Mouse (Mus musculus) heart, embryonic 13.5 days (tissue): Measurements from ENCODE around the gene Chga. TPM values are rescaled to one million over a fixed set of nuclear protein-coding genes. Genes with fewer than 3 reads are reported as not detected.

Source experiments
- ATAC-seq: fragments of 200-750 bp; cut with Nextera tagmentation; 2 replicates; pipeline ENCODE4 v1.8.0; 2017; ENCODE audit warnings: moderate TSS enrichment; ENCODE audit not compliant: insufficient number of reproducible peaks, low FRiP score, low TSS enrichment; ENCODE audit errors: extremely low read depth
- H3K27ac ChIP-seq: fragments of 300-500 bp; sonication (generic); replicated peaks from 2 replicates; pipeline ENCODE4 v1.5.1; 2015; ENCODE audit warnings: moderate library complexity, mild to moderate bottlenecking, inconsistent platforms
- H3K27me3 ChIP-seq: fragments of 300-500 bp; sonication (generic); replicated peaks from 2 replicates; pipeline ENCODE4 v1.6.1; 2015; ENCODE audit warnings: mild to moderate bottlenecking, inconsistent platforms
- H3K36me3 ChIP-seq: fragments of 300-500 bp; sonication (generic); 2 replicates; pipeline ENCODE4 v1.6.1; 2015; ENCODE audit warnings: mild to moderate bottlenecking, inconsistent platforms
- H3K4me1 ChIP-seq: fragments of 300-500 bp; sonication (generic); 2 replicates; pipeline ENCODE4 v1.6.1; 2015; ENCODE audit warnings: inconsistent platforms
- H3K4me2 ChIP-seq: fragments of 300-500 bp; sonication (generic); 2 replicates; pipeline ENCODE4 v1.6.1; 2015; ENCODE audit warnings: inconsistent platforms, mild to moderate bottlenecking, moderate library complexity
- H3K4me3 ChIP-seq: fragments of 300-500 bp; sonication (generic); 2 replicates; pipeline ENCODE4 v1.5.1; 2015; ENCODE audit warnings: moderate library complexity, mild to moderate bottlenecking, inconsistent platforms
- H3K9ac ChIP-seq: fragments of 300-500 bp; sonication (generic); 2 replicates; pipeline ENCODE4 v1.6.1; 2015; ENCODE audit warnings: inconsistent platforms, mild to moderate bottlenecking, moderate library complexity
- H3K9me3 ChIP-seq: fragments of 300-500 bp; sonication (generic); 2 replicates; pipeline ENCODE4 v1.6.1; 2016; ENCODE audit warnings: inconsistent platforms
- WGBS: fragments of 180-500 bp; shearing (Covaris S2); methylation state at CpG from one replicate; pipeline ENCODE4 v1.1.7; 2015; ENCODE audit warnings: mixed read lengths; 5-methylcytosine and 5-hydroxymethylcytosine counted together
- polyA plus RNA-seq: library from polyadenylated mRNA; unstranded; fragments of >200 nt; fragmentation: Nextera tagmentation; extraction: Ambion mirVana; gene quantifications from 2 replicates; pipeline ENCODE4 v1.2.1, GENCODE M21; 2015

Chga gene
- polyA plus RNA-seq, 1 experiment from 2014 or later = 0.84 TPM

DNA sequence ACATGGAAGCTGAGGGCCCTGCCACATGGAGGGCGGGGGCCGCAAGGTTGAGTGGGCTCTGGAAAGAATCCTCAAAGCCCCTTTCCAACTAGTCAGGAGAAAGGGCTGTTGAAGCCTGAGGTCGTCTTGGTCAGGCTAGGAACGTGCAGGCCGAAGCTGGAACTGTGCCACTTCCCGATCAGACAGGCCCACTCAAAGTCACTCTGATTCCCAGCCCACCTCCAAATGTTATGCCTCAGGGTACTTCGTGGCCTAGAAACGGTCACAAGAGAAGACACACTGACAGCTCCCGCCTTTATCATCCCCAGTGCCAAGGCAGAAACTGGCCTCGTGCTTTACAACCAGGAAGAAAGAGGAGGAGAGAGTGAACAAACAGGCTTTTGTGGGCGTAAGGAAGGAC lies 27.7 kb downstream of the Chga start:
- H3K4me3 ChIP-seq = no peak overlapping the region
- ATAC-seq = no peak
- no peak overlapping the region for H3K9ac ChIP-seq
- peaks cover 6% of the 10 kb centered on the region; the same call in 1 of the 2 replicates for H3K36me3 ChIP-seq
- no peak overlapping the region for H3K4me2 ChIP-seq
- WGBS = 71% methylated on average over 11 of the region's 11 CpGs
- H3K27ac ChIP-seq = no peak overlapping the region
- H3K4me1 ChIP-seq = peaks cover 19% of the 10 kb centered on the region; the same call in 1 of the 2 replicates
- H3K27me3 ChIP-seq = no peaks in the 10 kb centered on the region
- no peaks in the 10 kb centered on the region for H3K9me3 ChIP-seq

DNA sequence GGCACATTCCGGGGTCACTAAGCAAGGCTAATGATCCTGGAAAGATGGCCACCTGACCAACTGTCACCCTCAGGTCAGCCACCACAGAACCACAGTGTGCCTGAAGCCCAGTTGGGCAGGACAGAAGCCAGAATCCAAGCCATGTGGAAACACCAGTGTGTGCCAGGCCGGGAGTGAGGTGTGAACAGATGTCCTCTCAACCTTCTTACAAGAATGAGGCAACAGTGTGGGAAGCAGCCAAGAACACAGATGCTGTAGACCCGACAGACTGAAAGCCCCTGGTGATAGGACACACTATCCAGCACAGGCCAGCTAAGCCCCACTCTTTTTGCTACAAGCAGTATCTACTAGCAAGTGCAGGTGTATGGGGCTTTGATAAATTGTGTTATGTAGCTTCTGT lies 30.6 kb downstream of the Chga start:
- Histone ChIP-seq H3K4me3 (no peak overlapping the region), H3K4me2 (no peak overlapping the region), H3K27me3 (no peaks in the 10 kb centered on the region; the same call in 1 of the 2 replicates), H3K4me1 (peaks cover 19% of the 10 kb centered on the region; the same call in 1 of the 2 replicates), H3K9me3 (no peaks in the 10 kb centered on the region), H3K9ac (no peak overlapping the region), H3K36me3 (no peaks in the 10 kb centered on the region), H3K27ac (no peak overlapping the region)
- no peak for ATAC-seq
- 46% methylated on average over 3 of the region's 3 CpGs for WGBS

DNA sequence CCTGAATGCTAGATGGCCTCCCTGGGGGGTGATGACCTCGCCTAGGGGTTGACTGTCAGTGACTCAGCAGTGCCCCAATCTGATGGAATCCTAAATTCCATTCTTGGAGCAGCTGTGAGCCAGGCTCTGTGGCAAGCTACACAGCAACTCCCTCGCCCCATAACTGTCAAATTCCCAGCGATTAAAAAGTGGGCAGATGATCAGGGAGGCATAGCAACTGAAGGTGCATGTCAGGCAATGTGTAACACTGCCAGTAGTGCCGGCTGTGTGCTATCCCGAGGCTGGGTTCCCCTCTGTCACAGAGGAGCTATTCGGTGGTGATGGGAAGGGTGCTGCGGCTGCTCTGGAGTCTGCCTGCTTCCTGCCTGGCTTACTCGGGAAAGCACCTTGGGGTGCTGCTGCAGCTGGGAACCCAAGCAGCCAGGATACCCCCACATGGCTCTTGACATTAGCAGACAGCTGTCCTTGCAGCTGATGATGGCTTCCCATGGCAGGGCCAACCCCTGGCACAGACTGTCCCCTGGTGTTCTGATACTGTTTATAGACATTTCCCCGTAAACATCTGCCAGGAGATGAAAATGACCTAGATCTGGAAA lies 31.6 kb downstream of the Chga start:
- H3K4me1 ChIP-seq = peaks cover 15% of the 10 kb centered on the region; the same call in 1 of the 2 replicates
- no peak overlapping the region for H3K4me2 ChIP-seq
- no peak overlapping the region for H3K4me3 ChIP-seq
- no peaks in the 10 kb centered on the region for H3K36me3 ChIP-seq
- 67% methylated on average over 9 of the region's 9 CpGs for WGBS
- H3K9me3 ChIP-seq = no peaks in the 10 kb centered on the region
- H3K27ac ChIP-seq = no peak overlapping the region
- no peaks in the 10 kb centered on the region; the same call in 1 of the 2 replicates for H3K27me3 ChIP-seq
- no peak for ATAC-seq
- no peak overlapping the region for H3K9ac ChIP-seq

DNA sequence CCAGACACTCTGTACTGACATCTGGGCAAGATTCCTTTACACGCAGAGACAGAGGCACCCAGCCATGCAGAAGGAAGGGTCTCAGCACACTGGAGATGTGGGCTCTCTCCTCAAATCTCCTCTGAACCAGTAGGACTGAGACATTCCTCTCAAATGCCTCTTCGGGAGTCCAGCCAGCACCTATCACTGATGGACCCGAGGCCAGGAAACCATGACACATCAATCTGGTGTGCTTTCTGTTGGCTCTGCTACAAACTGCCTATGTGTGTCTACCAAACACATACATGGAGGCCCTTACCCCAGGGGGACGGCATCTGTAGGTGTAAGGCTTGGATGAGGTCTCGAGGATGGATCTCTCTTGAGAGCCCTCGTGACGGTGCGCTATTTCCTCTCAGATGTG lies 32.3 kb downstream of the Chga start:
- peaks cover 15% of the 10 kb centered on the region; the same call in 1 of the 2 replicates for H3K4me1 ChIP-seq
- no peaks in the 10 kb centered on the region for H3K36me3 ChIP-seq
- H3K27me3 ChIP-seq = no peaks in the 10 kb centered on the region; the same call in 1 of the 2 replicates
- no peak overlapping the region for H3K4me3 ChIP-seq
- 81% methylated on average over 8 of the region's 8 CpGs for WGBS
- no peaks in the 10 kb centered on the region for H3K9me3 ChIP-seq
- ATAC-seq = no peak
- H3K27ac ChIP-seq = no peak overlapping the region
- no peak overlapping the region for H3K9ac ChIP-seq
- H3K4me2 ChIP-seq = no peak overlapping the region

DNA sequence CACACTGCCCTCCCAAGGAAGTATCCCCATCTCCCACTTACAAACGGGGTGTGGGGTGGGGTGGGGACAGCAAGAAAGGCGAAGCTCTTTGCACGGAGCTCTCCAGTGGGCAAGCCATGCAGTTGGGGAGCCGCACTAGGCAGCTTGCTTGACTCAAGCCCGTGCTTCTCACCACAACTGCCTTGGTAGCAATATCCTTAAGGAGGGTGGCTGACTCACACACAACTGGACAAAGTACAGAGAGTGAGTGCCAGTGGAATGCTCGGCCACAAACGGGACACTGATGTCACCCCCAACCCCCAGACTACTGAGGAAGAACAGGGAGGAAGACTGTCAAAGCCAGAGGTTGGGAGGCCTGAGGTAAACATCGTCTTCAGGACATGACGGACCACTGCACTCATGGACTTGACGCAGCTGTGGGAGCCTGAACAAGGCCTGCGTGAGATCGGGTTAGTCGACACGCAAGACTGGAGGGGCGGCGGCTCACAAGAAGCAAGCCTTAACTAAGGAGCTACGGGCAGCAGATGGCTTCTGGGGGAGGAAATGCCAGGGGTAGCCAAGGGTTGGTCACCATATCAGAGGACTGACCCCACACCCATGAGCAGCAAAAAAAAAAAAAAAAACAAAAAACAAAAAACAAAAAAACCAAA lies 36.1 kb downstream of the Chga start:
- ATAC-seq = no peak
- Histone ChIP-seq H3K9me3 (no peaks in the 10 kb centered on the region), H3K4me3 (no peak overlapping the region), H3K36me3 (no peaks in the 10 kb centered on the region), H3K4me1 (peaks cover 29% of the 10 kb centered on the region), H3K27me3 (no peaks in the 10 kb centered on the region; the same call in 1 of the 2 replicates), H3K27ac (no peak overlapping the region), H3K9ac (no peak overlapping the region), H3K4me2 (no peak overlapping the region)
- 82% methylated on average over 17 of the region's 17 CpGs for WGBS

DNA sequence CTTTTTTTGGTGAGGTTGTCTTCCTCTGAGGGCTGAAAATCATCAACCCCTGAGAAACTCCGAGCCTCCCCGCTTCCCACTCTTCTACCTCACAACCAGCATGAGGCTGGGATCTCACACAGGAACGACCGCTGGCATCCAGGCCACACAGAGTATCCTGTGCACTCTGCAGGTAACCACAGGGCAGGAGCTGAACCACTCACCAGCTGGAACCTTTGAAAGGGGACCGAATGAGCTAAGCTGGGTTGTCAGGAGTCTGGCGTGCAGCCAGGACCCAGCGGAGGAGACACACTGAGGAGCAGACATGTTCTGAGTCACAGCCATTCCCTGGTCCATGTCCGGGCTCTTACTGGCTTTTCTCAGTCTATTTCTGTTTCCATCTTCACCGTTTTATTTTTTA lies 38.9 kb downstream of the Chga start:
- Histone ChIP-seq H3K9me3 (peaks cover 6% of the 10 kb centered on the region; the same call in 1 of the 2 replicates), H3K27me3 (no peaks in the 10 kb centered on the region), H3K36me3 (no peaks in the 10 kb centered on the region), H3K4me2 (peak overlapping the region; percentile 20), H3K4me1 (peaks cover 43% of the 10 kb centered on the region), H3K9ac (0 out of 2 replicates have a peak overlapping the region, but pooled peaks have one; percentile 7), H3K4me3 (no peak overlapping the region), H3K27ac (peak overlapping the region; percentile 70)
- peak; percentile 27; the same call in 1 of the 2 replicates for ATAC-seq
- WGBS = 21% methylated on average over 9 of the region's 9 CpGs

DNA sequence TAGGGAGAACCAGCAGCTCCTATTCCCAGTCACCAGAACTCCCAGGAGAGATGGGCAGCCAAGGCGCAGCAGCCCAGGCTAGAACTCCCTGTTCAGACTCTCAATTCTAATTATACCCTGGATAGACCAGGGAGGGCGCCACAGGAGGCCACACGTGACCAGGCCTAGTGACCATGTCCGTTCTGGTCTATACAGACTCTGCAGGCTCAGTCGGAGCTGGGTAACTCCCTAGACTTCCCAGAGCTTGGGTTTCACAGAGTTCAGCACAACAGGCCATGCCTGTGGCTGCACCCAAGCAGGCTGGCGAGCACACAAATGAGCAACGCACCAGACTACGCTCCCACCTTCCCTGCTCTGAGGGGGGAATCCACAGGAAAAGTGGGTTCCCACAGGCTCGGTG lies 39.9 kb downstream of the Chga start:
- H3K4me3 ChIP-seq = no peak overlapping the region
- no peaks in the 10 kb centered on the region for H3K36me3 ChIP-seq
- no peaks in the 10 kb centered on the region for H3K27me3 ChIP-seq
- H3K4me1 ChIP-seq = peaks cover 49% of the 10 kb centered on the region
- WGBS = 81% methylated on average over 9 of the region's 9 CpGs
- no peak overlapping the region for H3K4me2 ChIP-seq
- ATAC-seq = no peak
- peaks cover 6% of the 10 kb centered on the region; the same call in 1 of the 2 replicates for H3K9me3 ChIP-seq
- peak overlapping the region; percentile 70 for H3K27ac ChIP-seq
- H3K9ac ChIP-seq = no peak overlapping the region

DNA sequence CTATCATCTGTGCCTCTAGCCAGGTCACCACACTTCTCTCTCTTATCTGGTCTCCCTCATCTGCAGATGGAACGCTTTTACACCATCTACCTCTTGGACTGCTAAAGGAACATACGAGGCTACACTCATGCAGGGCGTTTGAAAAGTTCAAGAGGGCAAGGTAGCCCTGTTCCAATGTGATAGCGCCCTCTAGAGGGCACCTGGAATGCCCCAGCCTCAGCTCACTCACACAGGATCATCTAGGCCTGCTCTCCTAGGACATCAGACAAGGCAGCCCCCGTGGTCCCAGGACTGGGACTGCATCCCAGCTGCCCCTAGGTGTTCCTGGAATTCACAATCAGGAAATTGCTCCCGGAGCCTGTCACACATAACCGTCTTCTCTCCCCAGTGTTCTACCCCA lies 41.6 kb downstream of the Chga start:
- Histone ChIP-seq H3K4me3 (no peak overlapping the region), H3K4me1 (peaks cover 59% of the 10 kb centered on the region), H3K9me3 (peaks cover 6% of the 10 kb centered on the region; the same call in 1 of the 2 replicates), H3K27ac (no peak overlapping the region), H3K27me3 (no peaks in the 10 kb centered on the region), H3K9ac (no peak overlapping the region), H3K36me3 (no peaks in the 10 kb centered on the region), H3K4me2 (no peak overlapping the region)
- no peak for ATAC-seq
- 65% methylated on average over 7 of the region's 7 CpGs for WGBS

DNA sequence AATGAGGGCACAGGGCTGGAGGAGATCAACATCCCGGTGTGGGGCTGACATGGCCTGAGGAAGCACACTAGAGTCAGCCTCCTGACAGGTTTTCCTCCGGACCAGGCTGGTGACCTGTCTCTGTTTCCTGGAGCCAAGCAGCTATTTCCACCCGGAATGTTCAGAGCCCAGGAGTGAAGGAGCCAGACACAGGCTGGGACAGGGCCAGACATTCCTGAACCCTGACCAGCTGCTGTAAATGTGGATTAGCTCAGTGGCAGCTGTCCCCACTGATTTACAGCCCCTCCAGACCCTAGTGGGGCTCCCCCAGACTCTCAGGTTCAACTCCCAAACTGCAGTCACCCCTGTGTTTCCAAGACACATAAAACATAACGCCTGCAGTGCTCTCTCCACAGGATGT lies 42.7 kb downstream of the Chga start:
- ATAC-seq = peak; percentile 26; the same call in 1 of the 2 replicates
- Histone ChIP-seq H3K4me1 (peaks cover 69% of the 10 kb centered on the region), H3K9ac (no peak overlapping the region), H3K9me3 (peaks cover 6% of the 10 kb centered on the region; the same call in 1 of the 2 replicates), H3K36me3 (no peaks in the 10 kb centered on the region), H3K27me3 (no peaks in the 10 kb centered on the region), H3K4me2 (no peak overlapping the region), H3K4me3 (no peak overlapping the region), H3K27ac (peak overlapping the region; percentile 81)
- 23% methylated on average over 4 of the region's 4 CpGs for WGBS

DNA sequence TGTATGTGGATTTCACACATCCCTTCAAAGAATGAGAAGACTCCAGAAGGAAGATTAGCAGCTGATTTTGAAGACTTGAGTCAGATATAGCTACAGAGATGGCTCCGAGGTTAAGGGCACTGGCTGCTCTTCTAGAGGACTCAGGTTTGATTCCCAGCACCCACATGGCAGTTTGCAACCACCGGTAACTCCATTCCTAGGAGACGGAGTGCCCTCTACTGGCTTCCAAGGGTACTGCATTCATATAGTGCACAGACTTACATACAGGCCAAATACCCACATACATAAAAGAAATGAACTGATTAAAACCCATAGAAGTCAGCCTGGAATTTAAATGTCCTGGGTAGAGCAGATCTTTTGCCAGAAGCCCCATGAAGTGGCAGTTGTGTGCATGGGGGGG lies 43.8 kb downstream of the Chga start:
- H3K9me3 ChIP-seq = peaks cover 6% of the 10 kb centered on the region; the same call in 1 of the 2 replicates
- peaks cover 62% of the 10 kb centered on the region for H3K4me1 ChIP-seq
- no peak overlapping the region for H3K4me3 ChIP-seq
- no peaks in the 10 kb centered on the region for H3K36me3 ChIP-seq
- H3K9ac ChIP-seq = no peak overlapping the region
- WGBS = 91% methylated on average over 3 of the region's 3 CpGs
- ATAC-seq = no peak
- no peak overlapping the region for H3K4me2 ChIP-seq
- H3K27ac ChIP-seq = no peak overlapping the region
- no peaks in the 10 kb centered on the region for H3K27me3 ChIP-seq

DNA sequence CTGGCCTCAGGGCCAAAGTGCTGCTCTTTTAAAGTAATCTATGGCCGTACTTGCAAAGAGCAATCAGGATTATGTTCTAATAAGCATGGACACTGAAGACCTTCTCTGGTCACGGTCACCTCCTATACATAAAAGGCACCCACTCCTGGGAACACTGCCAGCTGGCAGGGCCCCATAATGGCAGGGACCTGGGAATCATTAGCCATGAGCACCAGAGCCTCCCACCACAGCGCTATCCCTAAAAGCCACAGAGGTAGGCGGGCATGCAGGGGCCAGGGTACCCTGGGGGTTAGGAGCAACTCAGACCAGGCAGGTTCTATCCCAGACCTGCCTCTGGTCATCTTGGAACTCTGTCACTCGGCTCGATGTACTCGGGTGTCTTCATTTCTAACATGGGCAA lies 45.0 kb downstream of the Chga start:
- Histone ChIP-seq H3K4me3 (no peak overlapping the region), H3K27ac (no peak overlapping the region; the same call in 1 of the 2 replicates), H3K4me2 (no peak overlapping the region), H3K9ac (no peak overlapping the region), H3K27me3 (no peaks in the 10 kb centered on the region), H3K9me3 (peaks cover 6% of the 10 kb centered on the region; the same call in 1 of the 2 replicates), H3K36me3 (peaks cover 2% of the 10 kb centered on the region), H3K4me1 (peaks cover 49% of the 10 kb centered on the region)
- ATAC-seq = no peak
- WGBS = 70% methylated on average over 7 of the region's 7 CpGs
